Mouse (Mus musculus) lung, adult 18-20 months (tissue): ENCODE data around the gene Asb5.
A peak's percentile ranks its signal among the peaks of the same experiment; 100 is the strongest.
"Not testable (repeated sequence)": the region's sequence is repeated elsewhere in the genome, so short reads cannot be mapped to it uniquely, and the experiment has no call there.

Experiments used
- DNase-seq, 2 experiments: peaks; one replicate each; pipeline ENCODE4 v3.0.0; 2022; ENCODE audit warnings: mixed read lengths in 2 of 2

Gene Asb5

DNA sequence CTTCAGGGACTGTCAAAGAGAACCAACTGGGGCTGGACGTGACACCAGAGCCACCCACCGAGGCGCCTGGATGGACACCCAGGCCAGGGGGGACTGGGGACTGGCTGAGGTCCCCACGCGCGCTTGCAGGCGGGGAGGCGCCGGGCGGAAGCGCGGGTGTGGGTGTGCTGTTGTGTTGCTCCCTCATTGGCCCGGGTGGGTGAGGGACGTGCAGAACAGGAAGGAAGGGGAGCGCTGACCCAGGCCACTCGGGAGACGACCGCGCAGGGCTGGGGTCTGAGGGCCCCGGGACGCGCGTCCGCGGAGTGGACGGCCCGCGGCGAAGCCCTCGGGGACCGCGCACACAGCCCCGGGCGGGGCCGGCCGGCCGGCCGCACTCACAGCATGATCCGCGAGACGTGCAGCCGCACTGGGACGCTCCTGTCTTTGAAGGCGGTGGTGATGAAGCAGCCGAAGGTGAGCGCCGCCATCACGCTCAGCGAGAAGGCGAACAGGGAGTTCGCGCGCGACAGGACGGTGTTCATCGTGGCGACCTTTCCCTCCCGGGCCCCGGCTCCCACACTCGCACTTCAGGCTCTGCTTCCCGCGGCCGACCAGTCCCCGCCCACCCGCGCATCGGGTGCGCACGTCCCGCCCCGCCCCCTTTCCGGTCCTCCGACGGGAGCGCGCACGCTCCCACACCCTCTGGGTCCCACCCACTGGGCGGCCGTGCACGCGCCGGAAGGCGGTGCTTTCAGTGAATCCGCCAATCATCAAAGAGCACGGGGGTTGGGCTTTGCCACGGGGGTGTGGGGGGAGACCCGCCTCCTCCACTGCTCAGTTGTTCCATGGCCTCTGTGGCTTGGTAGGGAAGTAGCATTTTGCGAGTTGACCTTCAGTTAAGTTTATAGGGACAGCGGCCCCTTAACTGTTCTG is at the start of gene Asb5, which contains the start of gene Spcs3:
Gene Asb5 (plus strand): TSS at position 199 of the 915 bp plus-strand sequence.
Gene Spcs3 (minus strand): TSS at position 617 of the 915 bp plus-strand sequence.
- DNase-seq: peak; percentile 94

DNA sequence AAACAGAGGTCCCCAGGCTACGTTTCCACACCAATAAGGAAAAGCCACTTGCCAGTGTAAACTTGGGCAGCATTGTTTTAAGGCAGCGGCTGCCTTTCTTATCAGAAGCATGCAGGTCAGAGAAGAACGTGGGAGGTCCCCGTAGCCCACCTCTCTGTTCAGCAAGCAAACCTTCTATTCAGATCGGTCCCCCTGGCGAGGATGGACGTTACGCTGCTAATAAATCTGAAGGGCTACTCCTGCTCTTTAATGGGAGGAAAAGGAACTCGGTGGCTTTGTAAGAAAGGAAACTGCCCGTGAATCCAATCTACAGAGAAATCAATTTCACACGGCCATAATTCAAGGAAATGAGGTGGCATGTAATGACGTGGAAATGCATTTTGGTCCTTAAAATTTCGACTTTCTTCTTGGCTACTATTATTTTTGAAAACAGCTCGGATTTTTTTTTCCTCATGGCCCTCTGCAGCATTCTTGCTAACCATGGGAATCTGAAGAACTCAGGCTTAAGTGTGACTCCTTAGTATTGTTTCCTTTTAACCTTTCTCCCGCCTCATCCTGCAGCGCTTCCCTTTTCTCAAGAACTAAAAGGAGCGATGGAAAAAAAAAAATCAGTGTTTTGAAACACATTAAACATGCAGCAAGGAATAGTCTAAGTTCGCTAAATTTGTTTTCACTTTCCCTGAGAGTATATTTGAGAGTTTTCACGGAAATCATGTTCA is 42.7 kb upstream of the Asb5 start:
- peak in 1 of 2 experiments; percentile 5 for DNase-seq

- no peak for DNase-seq
Measured at GRCm38 (mm10) chr8:54488437-54488836, 40.9 kb upstream of the Asb5 start.

- DNase-seq: peak in 1 of 2 experiments; percentile 22
Measured at GRCm38 (mm10) chr8:54491057-54491690, 38.2 kb upstream of the Asb5 start.

GRCm38 (mm10) chr8:54491934-54492333 is 37.4 kb upstream of the Asb5 start:
- DNase-seq: no peak

DNA sequence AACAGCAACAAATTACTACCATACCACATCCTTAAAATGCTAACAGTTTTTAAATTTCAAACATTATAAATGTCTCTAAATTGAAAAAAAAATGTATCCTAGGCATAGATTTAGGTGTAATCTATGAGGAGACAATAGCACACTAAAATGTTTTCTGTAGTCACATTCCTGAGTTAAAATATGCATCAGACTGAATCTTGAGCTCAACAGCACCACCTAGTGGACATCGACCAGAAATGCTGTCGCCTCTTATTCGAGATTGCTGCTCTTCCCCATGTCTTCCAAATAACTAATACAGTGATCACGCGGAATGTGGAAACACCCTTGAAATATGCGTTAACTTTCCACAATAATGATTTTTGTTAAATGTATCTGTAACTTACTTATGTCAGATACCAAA is 36.3 kb upstream of the Asb5 start:
- peak; percentile 10 to 32 for DNase-seq

DNA sequence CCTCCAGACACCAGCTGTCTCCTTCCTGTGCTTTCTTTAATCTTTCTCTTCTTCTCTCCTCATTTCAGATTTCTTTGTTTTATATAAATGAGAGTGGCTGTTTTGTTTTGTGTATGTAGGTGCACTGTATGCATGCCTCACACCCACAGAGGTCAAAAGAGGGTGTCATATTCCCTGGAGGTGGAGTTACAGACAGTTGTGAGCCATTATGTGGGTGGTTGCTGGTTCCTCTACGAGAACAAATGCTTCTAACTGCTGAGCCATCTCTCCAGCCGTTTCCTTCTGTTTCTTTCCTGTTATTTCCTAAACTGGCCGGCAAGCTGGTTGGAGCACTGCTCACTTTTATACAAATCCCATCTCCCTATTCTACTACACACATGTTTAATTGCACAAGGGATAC is 35.5 kb upstream of the Asb5 start:
- DNase-seq: no peak

DNA sequence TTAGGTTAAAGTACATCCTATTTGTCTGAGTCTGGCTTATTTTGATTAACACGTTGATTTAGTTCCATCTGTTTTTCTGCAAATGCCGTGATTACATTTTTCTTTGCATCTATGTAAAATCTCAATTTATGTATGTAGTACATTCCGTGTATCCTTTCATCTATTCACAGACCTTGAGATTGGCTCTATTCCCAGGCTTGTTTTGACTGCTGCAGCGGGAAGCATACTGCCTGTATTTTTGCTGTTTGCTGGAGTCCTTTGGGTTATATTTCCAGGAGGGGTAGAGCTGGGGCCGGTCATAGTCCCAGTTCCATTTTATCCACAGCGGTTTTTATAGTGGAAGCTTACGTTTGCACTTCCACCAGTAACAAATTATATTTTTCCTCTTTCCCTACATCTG is 26.3 kb upstream of the Asb5 start:
- no peak for DNase-seq

DNA sequence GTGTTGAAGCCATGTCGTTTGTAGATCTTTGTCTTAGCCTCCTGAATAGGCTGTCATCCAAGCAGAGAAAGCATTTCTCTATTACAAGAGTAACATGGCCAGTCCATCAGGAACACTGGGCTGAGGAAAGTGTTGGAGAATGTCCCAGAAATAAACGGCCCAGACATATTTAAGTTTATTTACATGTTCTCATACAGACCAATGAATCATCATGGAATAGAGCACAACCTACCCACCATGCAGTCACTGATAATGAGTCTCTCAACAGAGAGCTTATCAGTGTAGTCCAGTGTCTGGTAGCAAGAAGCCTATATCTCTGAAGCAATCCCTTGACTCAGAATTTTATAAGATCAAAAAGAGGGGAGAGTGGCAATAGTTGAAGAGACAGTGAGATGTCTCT is 24.3 kb upstream of the Asb5 start:
- no peak for DNase-seq

GRCm38 (mm10) chr8:54507428-54508095 is 21.8 kb upstream of the Asb5 start:
- DNase-seq: peak; percentile 56 to 70

DNA sequence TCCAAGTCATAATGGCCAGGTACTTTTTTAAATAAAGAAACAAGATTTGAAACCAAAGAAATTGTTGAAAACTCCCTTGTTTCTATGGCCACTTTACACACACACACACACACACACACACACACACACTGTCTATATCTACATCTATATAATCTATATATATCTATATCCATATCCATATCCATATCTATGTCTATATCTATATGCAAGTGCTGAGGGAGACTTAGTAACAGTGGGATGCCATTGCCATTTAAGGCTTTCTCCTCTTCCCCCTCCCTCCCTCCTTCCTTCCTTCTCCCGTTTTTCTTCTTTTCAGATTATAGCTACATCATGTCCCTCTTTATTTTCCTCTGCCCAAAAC is 21.3 kb upstream of the Asb5 start:
- DNase-seq: no peak

GRCm38 (mm10) chr8:54508814-54509213 is 20.6 kb upstream of the Asb5 start:
- no peak for DNase-seq

DNA sequence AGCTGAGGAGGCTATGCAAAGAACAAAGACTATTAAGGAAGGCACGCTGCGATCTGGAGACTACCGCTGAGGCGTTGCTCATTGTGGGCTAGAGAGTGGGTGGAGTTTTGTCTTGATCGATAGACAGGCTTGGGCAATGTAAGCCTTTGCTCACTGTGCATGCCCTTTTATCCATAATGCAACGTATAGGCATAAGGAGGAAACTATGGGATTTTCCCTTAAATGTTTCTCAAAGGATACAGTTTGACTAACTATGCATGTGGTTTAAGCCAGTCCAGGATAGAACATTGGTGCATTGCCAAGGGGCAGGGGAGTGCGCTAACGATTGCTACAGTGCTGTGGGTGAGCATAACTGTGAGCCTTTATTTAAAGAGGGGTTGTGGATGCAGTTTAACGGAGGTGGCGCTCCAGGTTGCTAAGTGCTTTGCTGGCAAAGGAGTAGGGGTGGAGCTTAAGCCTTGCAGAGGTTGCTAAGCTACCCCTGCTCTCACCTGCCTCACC is 20.1 kb upstream of the Asb5 start:
- peak; percentile 14 to 22 for DNase-seq

- DNase-seq: no peak
Measured at GRCm38 (mm10) chr8:54511791-54512190, 17.6 kb upstream of the Asb5 start.

DNA sequence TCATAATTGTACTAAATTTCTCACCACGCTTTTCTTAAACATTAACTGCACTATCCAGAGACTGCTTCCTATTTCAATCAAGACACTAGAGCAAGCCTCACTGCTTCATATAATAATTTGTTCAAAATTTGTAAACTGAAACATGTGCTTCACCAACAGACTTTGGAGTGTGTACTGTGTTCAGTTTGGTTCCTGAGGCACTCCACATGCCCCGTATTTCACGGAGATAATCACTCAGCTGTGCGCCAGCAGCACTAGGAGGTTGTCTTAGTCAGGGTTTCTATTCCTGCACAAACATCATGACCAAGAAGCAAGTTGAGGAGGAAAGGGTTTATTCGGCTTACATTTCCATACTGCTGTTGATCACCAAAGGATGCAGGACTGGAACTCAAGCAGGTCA is 17.2 kb upstream of the Asb5 start:
- not testable (repeated sequence) for DNase-seq

DNA sequence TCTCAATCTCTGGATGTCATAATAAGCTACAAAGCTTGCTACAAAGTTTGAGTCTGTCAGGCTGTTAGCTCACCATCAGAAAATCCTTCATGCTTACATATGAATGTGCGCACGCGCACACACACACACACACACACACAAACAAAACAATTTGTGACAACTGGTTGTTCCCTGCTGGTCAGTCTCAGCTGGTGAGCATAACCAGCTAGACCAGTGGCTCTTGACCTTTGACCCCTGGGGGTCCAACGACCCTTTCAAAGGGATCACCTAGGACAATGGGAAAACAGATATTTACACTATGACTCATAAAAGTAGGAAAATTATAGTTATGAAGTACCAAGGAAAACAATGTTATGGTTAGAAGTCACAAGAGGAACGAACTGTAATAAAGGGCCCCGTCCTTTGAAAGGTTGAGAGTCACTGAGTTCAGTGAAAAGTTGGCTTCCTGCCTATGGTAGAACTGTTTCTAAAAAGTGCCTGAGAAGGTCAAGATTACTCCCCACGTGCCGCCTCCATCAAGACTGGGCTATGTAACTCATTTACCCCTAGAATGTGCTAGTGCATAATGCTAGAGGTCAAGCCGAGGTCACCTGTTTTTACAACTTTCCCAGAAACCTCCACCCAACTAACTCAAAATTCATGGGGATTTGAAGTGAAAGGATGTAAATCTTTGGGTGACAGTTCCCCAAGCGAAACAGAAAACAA is 10.5 kb upstream of the Asb5 start:
- no peak for DNase-seq

GRCm38 (mm10) chr8:54520516-54520915 is 8.9 kb upstream of the Asb5 start:
- no peak for DNase-seq

- no peak for DNase-seq
Measured at GRCm38 (mm10) chr8:54525606-54526005, 3.8 kb upstream of the Asb5 start.

- no peak for DNase-seq
Measured at GRCm38 (mm10) chr8:54526700-54527099, 2.7 kb upstream of the Asb5 start.

- DNase-seq: no peak
Measured at GRCm38 (mm10) chr8:54528571-54528970, 809 bp upstream of the Asb5 start.

- no peak for DNase-seq
Measured at GRCm38 (mm10) chr8:54535172-54535571, 5.8 kb downstream of the Asb5 start.

DNA sequence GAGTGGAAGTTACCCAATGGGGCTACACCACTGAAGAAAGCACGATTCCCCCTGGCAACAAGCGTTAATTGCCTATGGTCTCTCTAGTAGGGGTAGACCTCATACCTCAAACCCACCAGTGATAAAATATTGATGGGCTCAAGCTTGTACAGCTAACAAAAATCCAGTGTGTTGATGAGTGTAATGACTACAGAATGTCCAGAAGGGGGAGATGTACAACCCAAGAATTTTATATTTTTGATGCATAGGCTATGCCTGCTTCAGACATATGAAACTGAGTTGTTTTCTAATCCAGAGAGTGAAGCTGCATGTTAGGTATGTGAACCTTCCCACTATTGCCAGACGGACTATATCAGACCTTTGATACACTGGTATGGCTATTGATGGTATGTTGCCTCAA is 7.9 kb downstream of the Asb5 start:
- DNase-seq: no peak
